ENCODE assay signal across 8 mouse cellular contexts in genomic region chr8:71569366-71570290, GRCm38 (mm10). TPM values are rescaled to one million over a fixed set of nuclear protein-coding genes. Genes with fewer than 3 reads are reported as not detected.
A peak's percentile ranks its signal among the peaks of the same experiment; 100 is the strongest.
DNase-seq lines count a peak whose midpoint lies in the region; ATAC-seq and TF ChIP-seq lines count a peak whose summit lies in the region.

No protein-coding gene starts in this region.

- DNase-seq in T-cell, adult 2 months (ENCODE audit: low spot score): peak; percentile 53
- peak; percentile 63 to 86 for DNase-seq in cerebellum, postnatal 4 days (ENCODE audit: low spot score in 2 of 2)
- peak; percentile 82 to 93 for DNase-seq in frontal cortex, postnatal 36 days (ENCODE audit: low spot score in 2 of 2)
- peak; percentile 89 to 90 for DNase-seq in layer of hippocampus, postnatal 10 days (ENCODE audit: low spot score in 2 of 2)
- DNase-seq in ovary, adult 18-20 months (ENCODE audit: low spot score): peak; percentile 89
- peak; percentile 60 for DNase-seq in thymus, adult 2 months

- TF ChIP-seq CTCF in thymus, adult 2 months (IDR thresholded peaks at IDR 0.05; ENCODE audit: borderline replicate concordance, control insufficient read depth, extremely low read depth, insufficient read depth, low read length, poor library complexity): no peak

- peak overlapping the region; percentile 81 for H3K4me2 ChIP-seq in hindbrain, embryonic 13.5 days
- H3K4me2 ChIP-seq in lung, embryonic 16.5 days (ENCODE audit: low read depth, low read length): peak overlapping the region; percentile 74

- peak; percentile 85 for ATAC-seq in hindbrain, embryonic 13.5 days (ENCODE audit: low FRiP score)
- peak; percentile 77 for ATAC-seq in lung, embryonic 16.5 days (ENCODE audit: low read depth)

- H3K9me3 ChIP-seq in hindbrain, embryonic 13.5 days: no peaks in the 10 kb centered on the region
- H3K9me3 ChIP-seq in lung, embryonic 16.5 days (ENCODE audit: control insufficient read depth, low read length): no peaks in the 10 kb centered on the region

- no peak for TF ChIP-seq POLR2A in thymus, adult 2 months (IDR thresholded peaks at IDR 0.05; ENCODE audit: control insufficient read depth, extremely low read depth, insufficient read depth, low read length, poor library complexity)

- H3K9ac ChIP-seq in hindbrain, embryonic 13.5 days: peak overlapping the region; percentile 82
- H3K9ac ChIP-seq in lung, embryonic 16.5 days (ENCODE audit: low read length): peak overlapping the region; percentile 70

- peak overlapping the region; percentile 83 for H3K27ac ChIP-seq in hindbrain, embryonic 13.5 days
- peak overlapping the region; percentile 91 for H3K27ac ChIP-seq in lung, embryonic 16.5 days (ENCODE audit: low read length)
- H3K27ac ChIP-seq in thymus, adult 2 months (ENCODE audit: control insufficient read depth, insufficient read depth, low read length): peak overlapping the region; percentile 31; the same call in 1 of the 2 replicates

- no peaks in the 10 kb centered on the region; the same call in 1 of the 2 replicates for H3K36me3 ChIP-seq in hindbrain, embryonic 13.5 days
- H3K36me3 ChIP-seq in lung, embryonic 16.5 days (ENCODE audit: control insufficient read depth, insufficient read depth, low read length): no peaks in the 10 kb centered on the region
- no peaks in the 10 kb centered on the region for H3K36me3 ChIP-seq in thymus, adult 2 months (ENCODE audit: control insufficient read depth, insufficient read depth, low read length)

- peak overlapping the region; percentile 56 for H3K4me3 ChIP-seq in hindbrain, embryonic 13.5 days
- peak overlapping the region; percentile 62 for H3K4me3 ChIP-seq in lung, embryonic 16.5 days (ENCODE audit: low read length)
- H3K4me3 ChIP-seq in thymus, adult 2 months (ENCODE audit: control insufficient read depth, insufficient read depth, low read length): peak overlapping the region; percentile 55

- peaks cover 34% of the 10 kb centered on the region for H3K27me3 ChIP-seq in hindbrain, embryonic 13.5 days
- no peaks in the 10 kb centered on the region for H3K27me3 ChIP-seq in lung, embryonic 16.5 days (ENCODE audit: control insufficient read depth, insufficient read depth, low read depth, low read length)
- no peaks in the 10 kb centered on the region for H3K27me3 ChIP-seq in thymus, adult 2 months (ENCODE audit: control insufficient read depth, insufficient read depth, low read length)

- WGBS in hindbrain, embryonic 13.5 days: under 1% methylated on average over 51 of the region's 51 CpGs
- WGBS in lung, embryonic 16.5 days: under 1% methylated on average over 51 of the region's 51 CpGs
- 8% methylated on average over 51 of the region's 51 CpGs for WGBS in thymus, adult 2 months

- peaks cover 42% of the 10 kb centered on the region for H3K4me1 ChIP-seq in hindbrain, embryonic 13.5 days (replicated peaks)
- H3K4me1 ChIP-seq in lung, embryonic 16.5 days (replicated peaks; ENCODE audit: control insufficient read depth, insufficient read depth, low read length): peaks cover 9% of the 10 kb centered on the region
- H3K4me1 ChIP-seq in thymus, adult 2 months (replicated peaks; ENCODE audit: control insufficient read depth, insufficient read depth, low read length): peaks cover 39% of the 10 kb centered on the region

RNA-seq across cellular contexts. Expression of gene Slc27a1, which starts 0.9 kb away (rescaled TPM):
- polyA plus RNA-seq in hindbrain, embryonic 13.5 days (2015; fragmentation: Nextera tagmentation; extraction: Ambion mirVana): 78.5 and 81.9 TPM in 2 replicates
- 10 to 100 TPM; 76.8 to 92.7 TPM for total RNA-seq in layer of hippocampus, postnatal 10 days (2021)
- polyA plus RNA-seq in lung, embryonic 16.5 days (2015; fragmentation: Nextera tagmentation; extraction: Ambion mirVana): 38.4 and 39.5 TPM in 2 replicates
- 174 and 176 TPM in 2 replicates for polyA plus RNA-seq in thymus, adult 2 months (2012; rRNA removed)

RNA-seq across cellular contexts. Expression of gene Nxnl1, which starts 3.2 kb away (rescaled TPM):
- not detected in 2 replicates for polyA plus RNA-seq in hindbrain, embryonic 13.5 days (2015; fragmentation: Nextera tagmentation; extraction: Ambion mirVana)
- total RNA-seq in layer of hippocampus, postnatal 10 days (2021): not detected
- 0.10 TPM in 1 of 2 replicates, not detected in the other for polyA plus RNA-seq in lung, embryonic 16.5 days (2015; fragmentation: Nextera tagmentation; extraction: Ambion mirVana)
- 0.05 and 0.06 TPM in 2 replicates for polyA plus RNA-seq in thymus, adult 2 months (2012; rRNA removed)

RNA-seq across cellular contexts. Expression of gene Tmem221, which starts 11.0 kb away (rescaled TPM):
- polyA plus RNA-seq in hindbrain, embryonic 13.5 days (2015; fragmentation: Nextera tagmentation; extraction: Ambion mirVana): 0.19 TPM in 1 of 2 replicates, not detected in the other
- total RNA-seq in layer of hippocampus, postnatal 10 days (2021): not detected
- polyA plus RNA-seq in lung, embryonic 16.5 days (2015; fragmentation: Nextera tagmentation; extraction: Ambion mirVana): 4.4 and 4.5 TPM in 2 replicates
- 15.5 and 17.2 TPM in 2 replicates for polyA plus RNA-seq in thymus, adult 2 months (2012; rRNA removed)

RNA-seq across cellular contexts. Expression of gene Pgls, which starts 22.3 kb away (rescaled TPM):
- polyA plus RNA-seq in hindbrain, embryonic 13.5 days (2015; fragmentation: Nextera tagmentation; extraction: Ambion mirVana): 197 and 204 TPM in 2 replicates
- 10 to 100 TPM; 75.1 to 81.0 TPM for total RNA-seq in layer of hippocampus, postnatal 10 days (2021)
- 202 and 218 TPM in 2 replicates for polyA plus RNA-seq in lung, embryonic 16.5 days (2015; fragmentation: Nextera tagmentation; extraction: Ambion mirVana)
- 280 and 369 TPM in 2 replicates for polyA plus RNA-seq in thymus, adult 2 months (2012; rRNA removed)

RNA-seq across cellular contexts. Expression of gene Mvb12a, which starts 26.9 kb away (rescaled TPM):
- 55.3 and 59.6 TPM in 2 replicates for polyA plus RNA-seq in hindbrain, embryonic 13.5 days (2015; fragmentation: Nextera tagmentation; extraction: Ambion mirVana)
- total RNA-seq in layer of hippocampus, postnatal 10 days (2021): 10 to 100 TPM; 36.9 to 40.7 TPM
- 96.3 and 99.5 TPM in 2 replicates for polyA plus RNA-seq in lung, embryonic 16.5 days (2015; fragmentation: Nextera tagmentation; extraction: Ambion mirVana)
- 166 and 182 TPM in 2 replicates for polyA plus RNA-seq in thymus, adult 2 months (2012; rRNA removed)

Comparison
In these comparisons a context has a peak if more than half of its experiments do, and no peak if none do; other contexts are left out.
1. Peak in every context shown above with its lines: DNase-seq, ATAC-seq, H3K4me3 ChIP-seq and H3K27ac ChIP-seq.
2. H3K27ac ChIP-seq: peak in every context shown above with its lines; median percentile 91 in lung, embryonic 16.5 days; 83 in hindbrain, embryonic 13.5 days; 31 in thymus, adult 2 months.